Mouse (Mus musculus) CD4-positive naive resting alpha-beta T cell, adult 57 days (primary cell): Measurements from ENCODE around the gene Dnmbp. TPM values are rescaled to one million over a fixed set of nuclear protein-coding genes. Genes with fewer than 3 reads are reported as not detected.

Experiments
- total RNA-seq: library from RNA; stranded (reverse); gene quantifications from one replicate; pipeline ENCODE4 v1.2.4, GENCODE M21; 2023

The Dnmbp gene
- total RNA-seq, result 11.1 TPM

DNA sequence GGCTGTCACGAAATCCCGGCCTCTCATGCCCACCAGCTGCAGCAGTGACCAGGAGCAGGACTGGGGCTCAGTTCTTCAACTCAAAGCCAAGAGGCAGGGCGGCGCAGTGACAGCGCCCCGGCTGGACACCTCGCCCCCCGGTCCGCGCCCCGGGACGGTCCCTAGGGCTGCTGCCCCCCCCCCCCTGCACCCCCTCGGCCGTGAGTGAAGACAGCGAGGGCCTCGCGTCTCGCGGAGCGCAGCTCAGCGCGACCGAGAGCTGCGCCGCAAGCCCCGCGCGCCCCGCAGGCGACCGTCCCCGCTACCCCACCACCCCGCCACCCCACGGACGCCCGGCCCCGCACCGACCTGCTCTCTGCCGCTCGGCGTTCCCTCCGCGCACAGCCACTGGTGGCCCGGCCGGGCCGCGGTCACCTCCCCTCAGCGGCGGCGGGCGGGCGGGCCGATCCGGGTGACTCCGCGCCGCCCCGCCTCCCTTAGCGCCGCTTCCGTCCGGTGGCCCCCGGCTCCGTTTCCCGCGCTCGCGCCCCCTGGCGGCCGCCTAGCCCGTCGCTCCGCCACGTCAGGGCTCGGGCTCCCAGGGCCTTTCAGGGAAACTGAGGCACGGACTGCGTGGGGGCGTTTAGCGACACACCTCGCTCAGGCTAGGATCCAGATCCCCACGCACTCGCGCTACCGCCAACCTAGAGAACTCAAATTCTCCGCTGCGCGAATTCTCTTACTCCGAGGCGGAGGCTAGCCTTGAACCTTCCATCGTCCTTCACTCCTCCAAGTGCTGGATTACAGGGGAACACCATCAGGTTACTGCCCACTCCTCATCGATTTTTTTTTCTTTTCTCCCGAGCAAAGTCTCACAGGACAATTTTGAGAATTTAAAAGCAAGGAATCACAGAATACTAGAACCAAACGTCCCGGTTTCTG lies at the start of gene Dnmbp:
Dnmbp (minus strand) TSS at position 423 of the 921 bp plus-strand sequence.

DNA sequence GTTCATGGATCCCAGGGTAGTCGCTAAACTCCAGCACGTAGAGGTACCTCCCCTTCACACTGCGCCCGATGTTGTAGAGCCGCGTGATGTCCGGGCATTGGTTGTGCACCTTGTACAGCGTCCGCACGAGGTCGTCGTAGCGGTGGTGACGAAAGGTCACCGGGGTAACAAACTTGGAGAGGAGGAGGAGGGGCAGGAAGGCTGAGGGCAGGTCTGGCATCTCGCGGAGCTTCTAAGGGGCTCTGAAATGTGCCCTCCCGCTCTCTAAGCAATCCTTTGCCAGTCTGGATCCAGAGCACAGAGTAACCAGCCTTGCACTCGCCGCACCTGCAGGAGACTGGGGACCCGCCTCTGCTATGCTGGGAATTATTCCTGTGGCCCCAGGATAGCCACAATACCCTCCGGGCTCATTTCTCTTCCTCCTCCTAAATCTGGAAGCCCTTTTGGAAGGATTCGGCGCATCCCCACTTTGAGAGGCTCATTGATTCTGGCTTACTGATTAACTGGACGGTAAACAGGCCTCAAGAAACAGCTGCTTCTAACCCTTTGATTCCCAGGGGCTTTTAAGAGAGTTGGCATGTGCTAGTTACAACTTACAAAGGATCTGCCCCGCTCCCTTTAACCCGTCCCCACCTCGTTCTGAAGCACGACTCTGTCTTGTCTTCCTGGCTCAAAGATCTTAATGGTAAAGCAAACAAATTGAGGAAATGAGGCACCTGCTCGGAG lies 46.2 kb upstream of the Dnmbp start, which contains the start of gene Cpn1:
Cpn1 (minus strand) TSS at position 488 of the 726 bp plus-strand sequence.

Other genes with a start within 250 kb of the Dnmbp start
- 9.3 TPM for gene Cutc, start 187.2 kb downstream of the Dnmbp start, total RNA-seq
- 11.9 TPM for gene Cox15, start 187.2 kb downstream of the Dnmbp start, total RNA-seq
- gene Abcc2, start 158.0 kb downstream of the Dnmbp start, total RNA-seq, result not detected
- not detected for gene Cpn1, start 46.4 kb upstream of the Dnmbp start, total RNA-seq
- gene Cyp2c23, start 89.0 kb upstream of the Dnmbp start, total RNA-seq, result not detected
- 6.3 TPM for gene Erlin1, start 129.6 kb upstream of the Dnmbp start, total RNA-seq
- 66.6 TPM for gene Chuk, start 167.3 kb upstream of the Dnmbp start, total RNA-seq
- 28.7 TPM for gene Cwf19l1, start 195.7 kb upstream of the Dnmbp start, total RNA-seq
- gene Bloc1s2, start 206.3 kb upstream of the Dnmbp start, total RNA-seq, result 64.1 TPM